Mouse (Mus musculus) liver, postnatal 0 days (tissue): ENCODE measurements around the gene E130308A19Rik.

Source experiments
- CTCF ChIP-seq: sonication (generic); IDR thresholded peaks from 2 replicates; pipeline ENCODE4 v1.5.1; 2016; ENCODE audit warnings: antibody characterized with exemption, low read depth
- EP300 ChIP-seq: IDR thresholded peaks from 2 replicates; pipeline ENCODE4 v1.6.1; 2016; ENCODE audit warnings: antibody characterized with exemption, low read depth, mild to moderate bottlenecking

DNA sequence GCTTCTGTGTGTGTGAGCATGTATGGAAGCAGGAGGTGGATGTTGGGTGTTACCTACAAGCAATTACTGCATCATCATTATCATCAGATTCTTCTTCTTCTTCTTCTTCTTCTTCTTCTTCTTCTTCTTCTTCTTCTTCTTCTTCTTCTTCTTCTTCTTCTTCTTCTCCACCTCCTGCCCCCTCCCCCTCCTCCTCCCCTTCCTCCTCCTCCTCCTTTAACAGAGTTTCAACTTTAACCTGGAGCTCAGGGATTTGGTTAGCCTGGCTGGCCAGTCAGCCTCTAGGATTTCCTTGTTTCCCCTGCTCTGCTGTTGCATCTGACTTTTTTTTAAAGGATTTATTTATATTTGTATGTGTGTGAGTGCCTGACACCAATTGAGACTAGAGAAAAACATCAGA is 175.5 kb downstream of the E130308A19Rik start, which contains the start of gene Inip:
- TF ChIP-seq CTCF: no peak
- no peak for TF ChIP-seq EP300
